Mouse (Mus musculus) heart, embryonic 10.5 days (tissue): ENCODE data around the gene Tmem179. TPM values are rescaled to one million over a fixed set of nuclear protein-coding genes. Genes with fewer than 3 reads are reported as not detected.

Source experiments
- polyA plus RNA-seq: library from polyadenylated mRNA; unstranded; fragments of >200 nt; fragmentation: Nextera tagmentation; extraction: Ambion mirVana; gene quantifications from 2 replicates; pipeline ENCODE4 v1.2.1, GENCODE M21; 2016

Gene Tmem179
- polyA plus RNA-seq, 1 experiment from 2014 or later, result 1.5 TPM

Other genes with a start within 250 kb of the Tmem179 start
- gene A530016L24Rik, start 27.3 kb downstream of the Tmem179 start, polyA plus RNA-seq, result 5.6 and 12.4 TPM in 2 replicates
- gene Inf2, start 72.0 kb upstream of the Tmem179 start, polyA plus RNA-seq, result 3.5 and 5.6 TPM in 2 replicates
- 57.2 and 99.3 TPM in 2 replicates for gene Adssl1, start 103.3 kb upstream of the Tmem179 start, polyA plus RNA-seq
- 175 and 207 TPM in 2 replicates for gene Siva1, start 127.9 kb upstream of the Tmem179 start, polyA plus RNA-seq
- 57.1 and 82.0 TPM in 2 replicates for gene Akt1, start 158.1 kb upstream of the Tmem179 start, polyA plus RNA-seq
- gene Zbtb42, start 162.1 kb upstream of the Tmem179 start, polyA plus RNA-seq, result 3.9 and 4.3 TPM in 2 replicates
- gene Cep170b, start 203.7 kb upstream of the Tmem179 start, polyA plus RNA-seq, result 3.9 and 6.6 TPM in 2 replicates
- gene Pld4, start 243.9 kb upstream of the Tmem179 start, polyA plus RNA-seq, result 0.57 and 2.9 TPM in 2 replicates